Mouse (Mus musculus) thymus, adult 2 months (tissue): Measurements from ENCODE around the gene Dlx2. TPM values are rescaled to one million over a fixed set of nuclear protein-coding genes. Genes with fewer than 3 reads are reported as not detected.

Experiments
- DNase-seq: peaks from one replicate; pipeline ENCODE4 v3.0.0; 2021
- H3K27ac ChIP-seq: fragments of 200-500 bp; 2 replicates; pipeline ENCODE4 v1.5.1; 2012; ENCODE audit warnings: low read length, control low read depth; ENCODE audit not compliant: control insufficient read depth, insufficient read depth
- H3K27me3 ChIP-seq: fragments of 200-500 bp; 2 replicates; pipeline ENCODE4 v1.6.1; 2012; ENCODE audit warnings: mild to moderate bottlenecking, low read length, moderate library complexity, mixed read lengths; ENCODE audit not compliant: control insufficient read depth, insufficient read depth
- H3K36me3 ChIP-seq: fragments of 200-500 bp; 2 replicates; pipeline ENCODE4 v1.6.1; 2012; ENCODE audit warnings: mild to moderate bottlenecking, low read length, moderate library complexity; ENCODE audit not compliant: control insufficient read depth, insufficient read depth
- H3K4me1 ChIP-seq: fragments of 200-500 bp; replicated peaks from 2 replicates; pipeline ENCODE4 v1.6.1; 2012; ENCODE audit warnings: low read length; ENCODE audit not compliant: control insufficient read depth, insufficient read depth
- H3K4me3 ChIP-seq: fragments of 200-500 bp; 2 replicates; pipeline ENCODE4 v1.5.1; 2012; ENCODE audit warnings: mild to moderate bottlenecking, low read length, control low read depth, moderate library complexity; ENCODE audit not compliant: control insufficient read depth, insufficient read depth
- CTCF ChIP-seq: fragments of 200-500 bp; IDR thresholded peaks from 2 replicates; pipeline ENCODE4 v1.5.1; 2012; ENCODE audit warnings: mild to moderate bottlenecking, control low read depth, low read length, moderate library complexity, borderline replicate concordance; ENCODE audit not compliant: control insufficient read depth, poor library complexity, insufficient read depth; ENCODE audit errors: extremely low read depth
- POLR2A ChIP-seq: fragments of 200-500 bp; IDR thresholded peaks from 2 replicates; pipeline ENCODE4 v1.6.1; 2012; ENCODE audit warnings: mild to moderate bottlenecking, low read length, control low read depth, moderate library complexity; ENCODE audit not compliant: control insufficient read depth, poor library complexity, insufficient read depth; ENCODE audit errors: extremely low read depth
- WGBS: fragments of 180-500 bp; shearing (Covaris S2); methylation state at CpG from one replicate; pipeline ENCODE4 v1.1.7; 2018; 5-methylcytosine and 5-hydroxymethylcytosine counted together
- polyA plus RNA-seq: library from polyadenylated mRNA; depleted of rRNA; stranded (reverse); fragments of >200 nt; gene quantifications from 2 replicates; pipeline ENCODE4 v1.2.3, GENCODE M21; 2012

Dlx2 gene
- polyA plus RNA-seq, 1 experiment: 0.12 TPM

DNA sequence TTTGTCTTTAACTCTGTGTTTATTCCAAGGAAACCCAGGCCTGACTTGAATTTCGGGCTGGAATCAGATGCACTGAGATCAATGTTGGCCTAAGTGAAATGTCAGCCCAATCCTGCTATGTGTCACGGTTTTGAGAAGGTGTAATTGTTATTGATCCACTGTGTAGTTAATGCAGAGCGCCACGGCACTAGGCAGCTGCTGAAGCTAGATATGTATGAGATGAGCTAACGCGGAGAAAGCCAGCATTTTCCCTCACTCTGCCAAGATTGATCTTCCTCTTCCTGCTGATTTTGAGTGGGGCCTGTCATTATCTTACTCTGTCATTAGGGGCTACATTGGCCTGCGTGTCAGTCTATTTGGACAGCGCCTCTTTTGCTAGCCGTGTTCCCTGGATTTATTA lies 34.2 kb downstream of the Dlx2 start:
- Histone ChIP-seq H3K4me3 (no peak overlapping the region), H3K27me3 (no peaks in the 10 kb centered on the region), H3K4me1 (no peaks in the 10 kb centered on the region), H3K36me3 (no peaks in the 10 kb centered on the region), H3K27ac (no peak overlapping the region)
- TF ChIP-seq POLR2A: no peak
- TF ChIP-seq CTCF: no peak
- DNase-seq: no peak
- WGBS: 97% methylated on average over 9 of the region's 9 CpGs

DNA sequence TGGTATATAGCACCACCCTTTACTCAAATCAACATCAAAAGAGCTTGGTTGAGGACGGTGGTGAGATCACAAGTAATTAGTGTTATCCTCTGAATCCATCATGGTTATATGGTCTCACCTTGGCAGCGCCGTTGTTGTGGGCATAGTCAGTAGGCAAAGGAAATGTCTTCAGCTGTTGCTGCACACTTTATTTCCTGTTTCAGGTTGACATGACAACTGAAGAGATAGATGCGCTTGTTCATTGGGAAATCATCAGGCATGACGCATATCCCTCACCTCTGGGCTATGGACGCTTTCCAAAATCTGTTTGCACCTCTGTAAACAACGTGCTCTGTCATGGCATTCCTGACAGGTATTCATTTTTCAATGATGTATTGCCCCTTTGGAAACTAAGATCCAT lies 35.3 kb downstream of the Dlx2 start:
- H3K36me3 ChIP-seq: no peaks in the 10 kb centered on the region
- DNase-seq: no peak
- no peaks in the 10 kb centered on the region for H3K27me3 ChIP-seq
- H3K27ac ChIP-seq: no peak overlapping the region
- H3K4me3 ChIP-seq: no peak overlapping the region
- TF ChIP-seq CTCF: no peak
- no peak for TF ChIP-seq POLR2A
- H3K4me1 ChIP-seq: no peaks in the 10 kb centered on the region
- 90% methylated on average over 7 of the region's 7 CpGs for WGBS

DNA sequence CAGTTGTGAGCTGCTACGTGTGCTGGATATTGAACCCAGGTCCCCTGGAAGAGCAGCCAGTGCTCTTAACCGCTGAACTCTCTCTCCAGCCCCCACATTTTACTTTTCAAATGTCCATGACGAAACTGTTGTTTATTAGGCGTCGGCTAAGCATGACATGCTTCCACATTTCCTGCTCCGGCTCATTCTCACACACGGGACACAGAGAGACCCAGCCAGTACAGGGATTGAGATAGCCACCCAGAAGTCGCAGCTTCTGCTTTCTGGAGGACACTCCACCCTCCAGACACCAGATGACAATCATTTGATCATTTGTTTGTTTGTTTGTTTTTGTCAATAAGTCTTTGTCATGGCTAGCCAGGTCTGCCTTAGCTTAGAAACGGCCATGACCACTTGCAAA lies 41.7 kb downstream of the Dlx2 start:
- Histone ChIP-seq H3K27me3 (no peaks in the 10 kb centered on the region), H3K27ac (no peak overlapping the region), H3K4me1 (no peaks in the 10 kb centered on the region), H3K4me3 (no peak overlapping the region), H3K36me3 (no peaks in the 10 kb centered on the region)
- no peak for TF ChIP-seq CTCF
- TF ChIP-seq POLR2A: no peak
- DNase-seq: no peak
- WGBS: 94% methylated on average over 9 of the region's 9 CpGs

DNA sequence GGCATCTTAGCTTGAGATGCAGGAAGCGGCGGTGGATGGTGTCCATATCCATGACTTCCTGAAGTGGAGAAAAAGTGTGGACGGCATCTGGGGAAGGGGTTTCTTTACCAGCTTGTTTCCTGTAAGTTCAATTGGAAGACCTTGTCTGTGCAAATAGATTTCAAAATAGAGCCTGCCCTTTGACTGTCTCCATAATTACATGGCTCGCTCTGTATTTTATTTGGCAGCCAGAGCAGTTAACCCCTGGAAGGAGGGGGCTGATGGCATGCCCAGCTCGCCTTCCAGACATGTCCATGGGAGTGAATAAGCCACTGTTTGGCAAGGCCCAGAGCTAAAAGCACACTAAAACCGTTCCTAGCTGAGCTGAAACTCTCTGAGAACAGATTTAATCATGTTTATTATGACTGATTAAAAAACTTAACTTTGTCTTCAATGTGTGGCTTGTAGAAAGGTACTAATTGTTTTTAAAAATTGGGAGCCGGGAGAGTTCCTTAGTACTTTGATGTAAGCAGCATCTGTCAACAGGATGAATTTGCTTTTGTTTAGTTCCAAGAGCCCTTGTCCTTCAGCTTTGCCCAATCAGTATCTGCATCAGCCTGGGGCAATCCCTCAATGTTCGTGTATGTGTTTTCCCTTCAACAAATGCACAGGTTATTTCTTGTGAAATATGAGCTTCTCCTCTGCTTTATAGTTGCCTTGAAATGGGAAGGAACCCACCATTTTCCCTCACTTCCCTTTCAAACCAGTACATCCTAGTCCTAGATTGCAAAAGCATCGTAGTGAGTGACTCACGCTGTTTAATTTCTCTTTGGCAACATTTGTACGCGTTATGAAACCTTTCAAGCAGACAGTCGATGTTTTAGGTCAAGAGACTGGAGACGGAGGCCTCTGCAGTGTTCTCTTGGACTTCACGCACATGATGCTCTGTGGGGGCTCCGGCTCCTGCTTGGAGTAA lies 47.0 kb downstream of the Dlx2 start:
- Histone ChIP-seq H3K4me1 (no peaks in the 10 kb centered on the region), H3K36me3 (no peaks in the 10 kb centered on the region), H3K27me3 (no peaks in the 10 kb centered on the region), H3K4me3 (no peak overlapping the region), H3K27ac (no peak overlapping the region)
- no peak for DNase-seq
- WGBS: 91% methylated on average over 16 of the region's 16 CpGs
- TF ChIP-seq CTCF (no peak), POLR2A (no peak)

DNA sequence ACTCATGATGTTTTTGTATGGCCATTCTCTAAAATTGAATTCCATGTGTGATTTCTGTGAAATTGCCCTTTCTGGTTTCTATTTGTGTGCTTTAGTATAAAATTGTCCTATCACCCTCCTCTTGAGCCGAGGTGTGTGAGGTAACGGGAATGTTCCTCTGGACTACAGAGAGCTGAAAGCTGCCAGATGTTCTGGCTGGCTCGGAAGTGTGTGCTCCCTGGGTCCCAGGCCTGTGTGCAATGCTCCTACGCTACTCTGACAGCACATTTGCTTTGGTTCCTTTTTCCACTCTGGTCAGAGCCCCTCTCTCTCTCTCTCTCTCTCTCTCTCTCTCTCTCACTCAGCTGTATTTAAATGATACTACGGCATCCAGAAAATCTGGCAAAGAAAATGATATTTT lies 49.4 kb downstream of the Dlx2 start:
- Histone ChIP-seq H3K27me3 (no peaks in the 10 kb centered on the region), H3K4me3 (no peak overlapping the region), H3K4me1 (no peaks in the 10 kb centered on the region), H3K27ac (no peak overlapping the region), H3K36me3 (no peaks in the 10 kb centered on the region)
- WGBS: 93% methylated on average over 5 of the region's 5 CpGs
- TF ChIP-seq POLR2A (no peak), CTCF (no peak)
- DNase-seq: no peak

DNA sequence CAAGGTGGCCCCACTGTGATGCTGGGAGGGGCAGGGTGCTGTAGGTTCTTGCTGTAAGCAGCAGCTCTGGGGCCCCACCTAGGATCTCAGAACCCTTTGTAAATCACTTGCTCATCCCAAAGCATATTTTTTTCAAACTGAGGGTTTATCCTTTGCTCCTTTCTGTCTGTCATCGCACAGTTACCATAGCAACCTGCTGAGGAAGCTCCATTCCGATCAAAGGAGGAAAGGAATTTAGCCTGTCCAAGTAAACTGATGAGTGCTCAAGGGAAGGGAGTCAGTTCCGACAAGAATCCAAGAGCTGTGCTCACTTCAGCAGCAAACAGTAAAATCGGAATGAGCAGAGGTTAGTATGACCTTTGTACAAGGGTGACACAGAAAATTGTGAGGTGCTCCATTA lies 51.6 kb downstream of the Dlx2 start:
- Histone ChIP-seq H3K4me3 (no peak overlapping the region), H3K36me3 (no peaks in the 10 kb centered on the region), H3K27me3 (no peaks in the 10 kb centered on the region), H3K4me1 (no peaks in the 10 kb centered on the region), H3K27ac (no peak overlapping the region)
- 93% methylated on average over 4 of the region's 4 CpGs for WGBS
- TF ChIP-seq POLR2A (no peak), CTCF (no peak)
- no peak for DNase-seq
